In genomic region chr14:77668096-77668495, GRCm38 (mm10) we compare ENCODE assay signal across 26 mouse cellular contexts.
"Had no signal": no experiment of that assay in that cellular context is flagged by ENCODE, and none has a peak within 500 bp of the region (broad histone marks: within the 10 kb centered on the region; RNA-seq: fewer than 3 reads in every experiment).

No protein-coding gene starts in this region.

- H3K9me3 ChIP-seq: heart, embryonic 10.5 days; heart, embryonic 12.5 days; intestine, embryonic 15.5 days; limb, embryonic 10.5 days; limb, embryonic 12.5 days; liver, embryonic 13.5 days; liver, embryonic 15.5 days had no signal

- DNase-seq: gastrocnemius, adult 2 months; gastrocnemius, postnatal 10 days; gastrocnemius, postnatal 25 days; heart, adult 2 months; heart, postnatal 10 days; heart, postnatal 4 days; kidney, adult 18-20 months; kidney, adult 8-10 months; kidney, postnatal 10 days; kidney, postnatal 25 days; kidney, postnatal 4 days; liver; liver, embryonic 13.5 days; liver, postnatal 0 days had no signal

- H3K27me3 ChIP-seq: heart, embryonic 12.5 days; intestine, embryonic 15.5 days; liver, embryonic 13.5 days; liver, embryonic 15.5 days had no signal

- ATAC-seq: hindbrain, embryonic 16.5 days; inflammation-experienced regulatory T-cells, adult 6 months; intestine, embryonic 15.5 days; intestine, postnatal 0 days; liver, postnatal 0 days had no signal

- H3K27ac ChIP-seq: gastrocnemius, adult 2 months; heart, adult 2 months; heart, embryonic 10.5 days; intestine, embryonic 15.5 days; layer of hippocampus, adult 2 months; left cerebral cortex, adult 2 months; limb, embryonic 10.5 days; limb, embryonic 12.5 days; liver, embryonic 13.5 days; liver, embryonic 15.5 days had no signal

- H3K4me3 ChIP-seq: gastrocnemius, adult 2 months; heart, adult 2 months; heart, embryonic 10.5 days; heart, embryonic 12.5 days; intestine, embryonic 15.5 days; layer of hippocampus, adult 2 months; left cerebral cortex, adult 2 months; limb, embryonic 10.5 days; limb, embryonic 12.5 days; liver, embryonic 13.5 days; liver, embryonic 15.5 days had no signal

- H3K36me3 ChIP-seq: heart, embryonic 10.5 days; heart, embryonic 12.5 days; intestine, embryonic 15.5 days; limb, embryonic 10.5 days; limb, embryonic 12.5 days; liver, embryonic 13.5 days; liver, embryonic 15.5 days had no signal

- H3K4me2 ChIP-seq: heart, embryonic 12.5 days; intestine, embryonic 15.5 days; limb, embryonic 12.5 days; liver, embryonic 11.5 days; liver, embryonic 13.5 days; liver, embryonic 15.5 days had no signal

- H3K9ac ChIP-seq: heart, embryonic 12.5 days; intestine, embryonic 15.5 days; limb, embryonic 12.5 days; liver, embryonic 13.5 days; liver, embryonic 15.5 days; liver, postnatal 0 days had no signal
